Mouse (Mus musculus) thymus, postnatal 0 days (tissue): ENCODE results near the gene Zfp385c. TPM values are rescaled to one million over a fixed set of nuclear protein-coding genes. Genes with fewer than 3 reads are reported as not detected.
"Not testable (repeated sequence)": the region's sequence is repeated elsewhere in the genome, so short reads cannot be mapped to it uniquely, and the experiment has no call there.

Experiments used
- DNase-seq: peaks from one replicate; pipeline ENCODE4 v3.0.0-alpha.2; 2015; ENCODE audit warnings: low spot score
- polyA plus RNA-seq: library from polyadenylated mRNA; unstranded; fragments of >200 nt; fragmentation: Nextera tagmentation; extraction: Ambion mirVana; gene quantifications from 2 replicates; pipeline ENCODE4 v1.2.1, GENCODE M21; 2015

Zfp385c gene
- polyA plus RNA-seq, 1 experiment from 2014 or later = 0.12 TPM

DNA sequence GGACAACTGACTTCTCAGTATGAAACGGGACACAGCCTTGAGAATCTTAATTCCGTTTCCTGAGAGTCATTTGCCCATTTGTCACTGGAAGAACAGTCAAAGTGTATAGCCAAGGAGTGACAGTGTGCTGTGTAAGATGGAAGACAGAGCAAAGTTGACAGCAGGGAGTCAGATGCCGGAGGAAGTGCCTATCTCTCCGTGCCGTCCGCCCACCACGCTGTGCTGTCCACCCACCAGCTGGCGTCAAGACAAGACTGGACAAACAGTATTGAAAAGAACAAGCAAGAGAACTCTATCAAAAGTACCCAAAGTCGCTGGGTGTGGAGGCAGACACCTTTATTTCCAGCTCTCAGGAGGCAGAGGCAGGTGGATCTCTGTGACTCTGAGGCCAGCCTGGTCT lies 89.1 kb downstream of the Zfp385c start:
- DNase-seq = no peak

DNA sequence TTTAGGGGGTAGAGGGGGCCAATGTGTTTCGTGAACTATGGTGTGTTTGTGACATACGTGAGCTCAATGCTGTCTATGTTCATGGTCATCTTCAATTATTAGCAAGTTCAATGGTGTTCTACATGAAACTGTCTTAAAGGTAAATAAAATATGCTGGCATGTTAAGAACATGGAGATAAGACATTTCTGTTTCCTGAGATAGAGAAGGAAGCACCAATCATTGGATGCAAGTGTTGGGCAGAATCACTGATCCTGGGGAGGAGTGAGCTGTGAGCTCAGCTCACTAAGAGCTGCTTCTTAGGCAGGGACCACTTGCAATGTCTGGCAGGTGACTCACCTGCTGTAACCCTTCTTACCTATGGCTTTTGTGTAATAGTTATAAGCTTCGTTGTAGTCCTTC lies 90.9 kb downstream of the Zfp385c start:
- DNase-seq = no peak

DNA sequence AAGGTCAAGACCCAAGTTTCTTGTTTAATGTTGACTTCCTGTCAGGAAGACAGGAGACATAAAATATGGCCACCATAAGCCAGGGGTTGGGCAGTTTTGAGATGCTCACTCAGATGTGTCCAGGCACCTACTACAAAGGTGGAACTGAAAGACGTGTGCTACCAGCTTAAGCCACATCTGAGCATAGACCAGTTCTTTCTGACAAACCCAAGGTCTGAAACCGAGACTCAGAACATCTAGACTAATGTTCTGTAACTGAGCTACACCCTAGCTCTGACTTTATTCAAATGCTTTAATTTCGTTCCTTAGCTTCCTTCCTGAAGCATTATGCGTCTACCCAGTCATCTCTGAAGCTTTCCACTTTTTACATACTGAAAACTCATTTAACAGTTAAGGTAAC lies 94.2 kb downstream of the Zfp385c start:
- DNase-seq = no peak

DNA sequence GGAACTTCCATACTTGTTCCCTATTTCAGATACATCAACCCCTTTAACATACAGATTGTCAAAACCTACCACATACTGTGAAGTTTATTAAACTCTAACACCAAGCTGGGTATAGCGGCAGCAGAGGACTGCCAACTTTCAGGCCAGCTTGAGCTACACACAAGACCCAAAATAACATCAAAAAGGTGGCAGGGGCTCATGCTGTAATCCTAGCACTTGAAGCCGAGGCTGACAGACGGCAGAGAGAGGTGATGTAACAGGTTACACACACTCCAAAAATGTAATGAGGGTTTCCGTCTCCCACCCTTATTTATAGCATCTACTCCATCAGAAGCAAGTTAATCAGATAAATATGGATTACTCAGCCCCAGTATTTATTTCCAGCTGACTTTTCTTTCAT lies 96.7 kb downstream of the Zfp385c start:
- no peak for DNase-seq

DNA sequence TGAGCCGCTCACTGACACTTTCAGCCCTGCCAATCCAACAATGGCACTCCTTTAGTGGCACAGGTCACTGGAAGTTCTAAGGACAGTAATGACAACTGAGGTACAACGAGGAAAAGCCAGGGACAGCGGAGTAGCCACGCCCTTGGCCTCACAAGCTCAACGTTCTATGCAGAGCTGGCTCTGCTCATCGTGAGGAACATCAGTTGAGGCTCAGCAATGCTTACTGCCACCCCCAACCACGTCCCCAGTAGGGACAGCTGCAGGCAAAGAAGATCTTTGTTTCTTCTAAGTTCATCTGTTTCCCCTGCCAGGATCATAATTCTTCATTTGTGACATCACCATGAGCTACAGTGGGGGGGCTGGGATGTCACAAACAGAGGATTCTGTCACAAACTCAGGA lies 97.6 kb downstream of the Zfp385c start:
- no peak for DNase-seq

DNA sequence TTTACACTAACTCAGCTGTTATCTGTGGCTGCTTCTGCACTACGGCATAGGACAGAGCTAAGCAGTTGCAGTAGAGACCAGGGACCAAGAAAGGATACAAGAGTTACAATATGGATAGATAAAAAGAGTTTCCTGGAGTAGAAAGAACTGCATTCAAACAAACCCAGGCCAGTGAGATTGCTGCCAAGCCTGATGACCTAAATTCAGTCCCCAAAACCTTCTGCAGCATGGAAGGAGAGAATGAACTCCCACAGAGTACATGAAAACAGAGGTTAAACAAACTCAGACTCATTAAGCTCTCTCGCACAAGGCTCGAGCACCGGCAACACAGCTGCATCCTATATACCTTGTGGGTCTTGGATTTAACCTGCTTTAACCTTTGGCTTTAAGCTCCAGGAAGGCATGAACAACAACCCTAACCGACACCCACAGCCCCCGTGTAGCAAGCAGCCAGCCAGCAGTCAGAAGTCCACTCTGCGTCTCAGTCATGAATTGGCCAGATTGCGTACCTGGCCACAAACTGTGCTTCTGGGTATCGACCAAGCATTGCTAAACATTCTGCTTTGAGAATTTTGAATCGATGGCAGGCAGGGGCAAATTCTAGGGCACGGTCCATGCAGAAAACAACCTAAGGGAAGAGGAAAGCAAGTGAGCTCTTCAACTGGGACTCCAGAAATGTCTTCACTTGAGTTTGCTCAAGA lies 99.8 kb downstream of the Zfp385c start:
- no peak for DNase-seq

DNA sequence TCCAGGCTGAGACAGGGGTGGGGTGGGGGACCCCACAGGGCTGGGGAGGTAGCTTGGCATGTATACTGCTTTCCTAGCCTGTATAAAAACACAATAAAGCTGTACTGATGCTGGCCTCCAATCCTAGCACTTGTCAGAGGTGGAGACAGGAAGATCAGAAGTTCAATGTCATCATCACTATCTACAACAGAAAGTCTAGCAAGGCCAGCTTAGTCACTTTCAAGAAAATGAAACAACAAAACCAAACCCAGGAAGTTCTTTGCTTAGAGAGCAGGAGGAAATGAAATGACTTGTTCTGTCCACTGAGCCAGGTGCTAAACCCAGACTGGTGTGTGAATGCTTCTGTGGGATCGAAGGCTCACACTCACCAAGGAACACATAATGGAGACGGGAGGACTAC lies 103.8 kb downstream of the Zfp385c start:
- DNase-seq = no peak

DNA sequence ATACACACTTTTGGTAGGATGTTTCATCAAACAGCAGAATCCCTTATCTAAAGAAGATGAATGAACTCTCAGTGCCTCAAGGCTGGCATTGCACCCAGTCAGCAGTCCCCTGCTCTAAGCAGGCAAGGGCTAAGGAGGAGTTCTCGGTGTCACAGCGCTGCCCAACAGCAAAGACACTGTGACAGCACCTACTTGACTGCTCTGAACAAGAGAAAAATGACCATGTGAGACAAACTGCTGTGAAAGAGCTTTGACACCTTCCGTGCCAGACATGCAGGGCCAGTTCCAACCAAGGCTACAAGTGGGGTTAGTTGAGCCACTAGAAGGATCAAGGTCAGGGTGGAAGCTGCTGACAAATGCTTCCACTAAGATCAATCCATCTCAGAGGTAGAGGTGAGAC lies 107.1 kb downstream of the Zfp385c start:
- no peak for DNase-seq

DNA sequence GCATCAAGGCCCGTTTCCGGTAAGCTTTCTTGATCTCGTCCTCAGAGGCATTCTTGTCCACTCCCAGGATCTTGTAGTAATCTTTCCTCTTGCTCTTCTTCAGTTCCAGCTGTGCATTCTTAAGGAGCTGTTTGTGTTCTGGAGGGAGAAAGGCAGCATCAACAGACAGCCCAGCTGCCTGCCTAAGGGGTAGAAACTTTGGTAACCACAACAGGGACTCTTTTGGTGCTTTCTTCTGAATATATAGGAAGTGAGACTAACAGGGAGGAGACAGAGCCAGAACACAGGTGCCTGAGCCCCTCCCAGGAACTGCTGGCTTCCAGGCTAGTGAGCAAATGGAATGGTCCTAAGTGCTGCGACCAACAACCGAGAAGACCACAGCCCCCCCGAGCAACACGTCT lies 107.7 kb downstream of the Zfp385c start:
- peak; percentile 59 for DNase-seq

DNA sequence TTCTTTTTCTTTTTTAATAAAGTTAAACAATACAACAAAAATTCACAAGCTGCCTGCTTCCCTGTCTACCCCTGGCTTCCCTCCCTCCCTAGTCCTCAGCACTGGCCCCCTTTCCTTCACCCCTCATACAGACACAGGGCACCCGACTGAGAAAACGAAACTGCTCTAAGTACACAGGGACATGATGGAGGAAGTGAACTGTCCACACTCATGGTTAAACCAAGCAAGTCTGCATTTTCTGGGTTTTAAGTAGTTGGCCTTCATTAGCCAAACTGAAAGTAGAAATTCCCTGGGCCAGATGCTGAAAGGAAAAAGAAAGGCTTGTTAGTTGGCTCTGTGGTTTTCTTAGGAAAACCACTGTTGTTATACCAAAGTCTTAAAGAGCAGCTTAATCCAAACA lies 109.4 kb downstream of the Zfp385c start:
- peak; percentile 27 for DNase-seq

DNA sequence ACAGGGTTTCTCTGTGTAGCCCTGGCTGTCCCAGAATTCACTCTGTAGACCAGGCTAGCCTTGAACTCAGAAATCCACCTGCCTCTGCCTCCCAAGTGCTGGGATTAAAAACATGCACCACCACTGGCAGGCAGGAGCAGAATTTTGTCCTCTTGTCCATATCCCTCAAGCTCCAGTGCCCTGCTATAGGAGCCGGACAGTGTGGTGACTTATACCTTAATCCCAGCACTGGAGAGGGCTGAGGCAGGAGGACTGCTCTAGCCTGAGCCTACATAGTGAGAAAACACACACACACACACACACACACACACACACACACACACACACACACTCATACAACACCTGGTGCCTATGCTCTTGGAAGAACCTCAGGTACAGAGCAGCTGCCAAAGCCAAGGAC lies 109.8 kb downstream of the Zfp385c start:
- not testable (repeated sequence) for DNase-seq

DNA sequence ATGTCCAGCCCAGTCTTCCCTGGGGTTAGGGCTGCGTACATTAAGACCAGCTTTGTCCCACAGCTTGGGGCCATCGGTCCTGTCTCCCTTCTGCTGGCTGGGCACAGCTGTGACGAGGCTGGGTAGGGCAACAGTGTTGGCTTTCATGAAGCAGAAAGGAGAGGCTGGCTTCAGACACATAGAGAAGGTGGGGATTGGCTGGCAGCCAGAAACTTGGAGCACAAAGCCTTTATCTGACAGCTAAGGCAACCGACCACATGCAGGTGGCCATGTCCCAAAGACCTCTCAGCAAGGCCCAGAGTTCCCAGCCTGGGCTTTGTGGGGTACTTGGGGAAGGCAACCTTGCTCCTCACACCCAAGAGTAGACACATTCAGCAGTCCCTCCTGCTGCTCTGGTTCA lies 110.5 kb downstream of the Zfp385c start:
- peak; percentile 24 for DNase-seq

DNA sequence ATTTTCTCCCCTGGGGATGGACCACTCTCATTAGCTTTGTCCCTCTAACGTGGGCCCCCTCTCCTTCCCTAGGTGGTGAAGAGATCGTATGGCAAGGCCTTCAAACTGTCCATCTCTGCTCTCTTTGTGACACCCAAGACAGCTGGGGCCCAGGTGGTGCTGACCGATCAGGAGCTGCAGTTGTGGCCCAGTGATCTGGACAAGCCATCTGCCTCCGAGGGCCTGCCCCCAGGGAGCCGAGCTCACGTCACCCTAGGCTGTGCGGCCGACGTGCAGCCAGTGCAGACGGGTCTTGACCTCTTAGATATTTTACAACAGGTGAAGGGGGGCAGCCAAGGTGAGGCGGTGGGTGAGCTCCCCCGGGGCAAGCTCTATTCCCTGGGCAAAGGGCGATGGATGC lies 112.0 kb downstream of the Zfp385c start:
- no peak for DNase-seq

DNA sequence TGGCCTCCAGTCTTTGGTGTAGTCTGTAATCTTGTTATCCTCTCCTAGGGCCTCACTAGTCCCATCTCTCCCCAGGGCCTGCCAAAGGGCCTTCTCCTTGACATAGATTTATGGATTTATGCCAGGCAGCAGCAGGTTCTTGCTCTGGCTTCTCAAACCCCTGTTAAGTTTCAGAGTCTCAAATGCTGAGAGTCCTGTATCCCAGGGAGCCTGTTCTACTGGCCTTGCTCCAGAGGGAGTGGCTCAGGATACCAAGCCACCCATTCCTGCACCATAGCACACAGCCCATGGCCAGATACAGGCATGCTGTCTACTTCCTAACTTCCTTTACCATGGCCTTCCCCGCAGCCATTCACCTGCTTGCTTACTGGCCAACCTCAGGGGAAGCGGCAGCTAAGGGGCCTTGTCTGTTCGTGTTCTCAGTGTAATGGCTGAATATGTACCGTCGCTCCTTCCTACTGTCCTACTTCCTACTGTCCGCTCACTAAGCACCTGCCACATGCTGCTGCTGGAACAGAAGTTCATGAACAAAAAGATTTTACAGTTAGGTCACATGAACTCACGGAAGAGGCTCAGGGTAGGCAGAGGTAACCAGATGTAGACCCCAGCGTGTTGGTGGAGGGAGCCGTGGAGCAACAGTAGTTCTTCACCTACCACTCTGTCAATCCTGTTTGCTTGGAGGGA lies 113.0 kb downstream of the Zfp385c start:
- no peak for DNase-seq

DNA sequence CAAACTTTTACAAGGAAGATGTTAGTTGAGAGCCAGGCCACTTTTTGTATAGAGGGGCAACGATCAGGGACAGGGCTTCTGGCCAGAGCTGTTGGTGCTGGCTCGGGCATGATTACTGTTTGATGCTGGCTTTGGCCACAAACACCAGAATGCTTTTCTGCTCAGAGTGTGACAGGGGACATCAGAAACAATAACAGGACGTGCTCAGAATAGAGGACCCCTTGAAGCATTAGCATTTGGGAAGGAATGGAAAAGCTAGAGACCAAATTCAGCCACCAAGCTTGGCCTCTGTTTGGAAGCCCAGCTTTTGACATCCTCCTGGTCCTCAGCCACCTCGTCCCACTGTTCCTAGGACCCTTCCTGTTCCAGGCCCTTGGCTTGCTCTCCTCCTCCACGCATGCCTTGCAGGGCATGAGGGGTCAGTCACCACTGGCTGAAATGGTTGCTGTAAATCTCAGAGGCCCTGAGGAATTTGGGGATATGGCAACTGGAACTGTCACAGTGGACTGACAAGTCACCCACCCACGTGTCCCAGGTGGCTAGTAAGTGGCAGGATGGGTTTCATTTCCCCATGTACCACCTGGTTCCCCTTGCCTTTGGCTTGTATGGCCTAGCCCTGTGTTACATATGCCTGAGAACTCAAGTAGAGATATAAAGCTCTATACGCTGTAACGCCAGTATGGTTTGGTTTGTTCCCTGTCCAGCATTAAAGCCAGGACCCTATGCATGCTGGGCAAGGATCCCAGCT lies 114.2 kb downstream of the Zfp385c start:
- no peak for DNase-seq

Other genes starting within 250 kb of the Zfp385c start
- 5.3 and 5.4 TPM in 2 replicates for gene Klhl11, start 219.7 kb downstream of the Zfp385c start, polyA plus RNA-seq
- 99.2 and 109 TPM in 2 replicates for gene Acly, start 164.5 kb downstream of the Zfp385c start, polyA plus RNA-seq
- gene Ttc25, start 146.8 kb downstream of the Zfp385c start, polyA plus RNA-seq = 0.56 and 0.57 TPM in 2 replicates
- 167 and 169 TPM in 2 replicates for gene Cnp, start 117.6 kb downstream of the Zfp385c start, polyA plus RNA-seq
- 39.7 and 41.2 TPM in 2 replicates for gene Nkiras2, start 73.2 kb downstream of the Zfp385c start, polyA plus RNA-seq
- 191 and 202 TPM in 2 replicates for gene Dnajc7, start 72.3 kb downstream of the Zfp385c start, polyA plus RNA-seq
- gene Dhx58, start 11.8 kb upstream of the Zfp385c start, polyA plus RNA-seq = 10.2 and 10.7 TPM in 2 replicates
- 33.2 and 39.3 TPM in 2 replicates for gene Kat2a, start 20.0 kb upstream of the Zfp385c start, polyA plus RNA-seq
- gene Hspb9, start 21.4 kb upstream of the Zfp385c start, polyA plus RNA-seq = 0.18 TPM in 1 of 2 replicates, not detected in the other
- 35.8 and 38.6 TPM in 2 replicates for gene Rab5c, start 45.8 kb upstream of the Zfp385c start, polyA plus RNA-seq
- 0.03 TPM in 1 of 2 replicates, not detected in the other for gene Kcnh4, start 67.5 kb upstream of the Zfp385c start, polyA plus RNA-seq
- 0.34 and 0.54 TPM in 2 replicates for gene Hcrt, start 70.5 kb upstream of the Zfp385c start, polyA plus RNA-seq
- gene Ghdc, start 78.5 kb upstream of the Zfp385c start, polyA plus RNA-seq = 2.4 and 2.7 TPM in 2 replicates
- gene Stat5b, start 158.3 kb upstream of the Zfp385c start, polyA plus RNA-seq = 99.6 and 105 TPM in 2 replicates
- gene Stat5a, start 166.9 kb upstream of the Zfp385c start, polyA plus RNA-seq = 61.2 and 62.7 TPM in 2 replicates
- 79.7 and 84.2 TPM in 2 replicates for gene Stat3, start 247.1 kb upstream of the Zfp385c start, polyA plus RNA-seq